Mouse (Mus musculus) midbrain, embryonic 12.5 days (tissue): ENCODE results near the gene Atad5. TPM values are rescaled to one million over a fixed set of nuclear protein-coding genes. Genes with fewer than 3 reads are reported as not detected.

Experiments
- ATAC-seq: fragments of 200-750 bp; cut with Nextera tagmentation; 2 replicates; pipeline ENCODE4 v1.8.0; 2017; ENCODE audit warnings: low read depth, moderate TSS enrichment, moderate library complexity; ENCODE audit not compliant: low FRiP score
- H3K27ac ChIP-seq: fragments of 300-500 bp; sonication (generic); replicated peaks from 2 replicates; pipeline ENCODE4 v1.5.1; 2016; ENCODE audit warnings: mild to moderate bottlenecking
- H3K27me3 ChIP-seq: fragments of 300-500 bp; sonication (generic); 2 replicates; pipeline ENCODE4 v1.6.1; 2016; ENCODE audit warnings: mild to moderate bottlenecking
- H3K36me3 ChIP-seq: fragments of 300-500 bp; sonication (generic); 2 replicates; pipeline ENCODE4 v1.6.1; 2016
- H3K4me1 ChIP-seq: fragments of 300-500 bp; sonication (generic); 2 replicates; pipeline ENCODE4 v1.6.1; 2016
- H3K4me2 ChIP-seq: fragments of 300-500 bp; sonication (generic); replicated peaks from 2 replicates; pipeline ENCODE4 v1.6.1; 2016; ENCODE audit warnings: mild to moderate bottlenecking, moderate library complexity
- H3K4me3 ChIP-seq: fragments of 300-500 bp; sonication (generic); 2 replicates; pipeline ENCODE4 v1.5.1; 2016; ENCODE audit warnings: mild to moderate bottlenecking
- H3K9ac ChIP-seq: fragments of 300-500 bp; sonication (generic); replicated peaks from 2 replicates; pipeline ENCODE4 v1.6.1; 2016; ENCODE audit warnings: mild to moderate bottlenecking, moderate library complexity
- H3K9me3 ChIP-seq: fragments of 300-500 bp; sonication (generic); 2 replicates; pipeline ENCODE4 v1.6.1; 2016; ENCODE audit warnings: mild to moderate bottlenecking
- WGBS: fragments of 180-500 bp; shearing (Covaris S2); methylation state at CpG from one replicate; pipeline ENCODE4 v1.1.7; 2016; 5-methylcytosine and 5-hydroxymethylcytosine counted together
- polyA plus RNA-seq: library from polyadenylated mRNA; unstranded; fragments of >200 nt; fragmentation: Nextera tagmentation; extraction: Ambion mirVana; gene quantifications from 2 replicates; pipeline ENCODE4 v1.2.1, GENCODE M21; 2016

Gene Atad5
- polyA plus RNA-seq, 1 experiment from 2014 or later: 13.8 TPM

DNA sequence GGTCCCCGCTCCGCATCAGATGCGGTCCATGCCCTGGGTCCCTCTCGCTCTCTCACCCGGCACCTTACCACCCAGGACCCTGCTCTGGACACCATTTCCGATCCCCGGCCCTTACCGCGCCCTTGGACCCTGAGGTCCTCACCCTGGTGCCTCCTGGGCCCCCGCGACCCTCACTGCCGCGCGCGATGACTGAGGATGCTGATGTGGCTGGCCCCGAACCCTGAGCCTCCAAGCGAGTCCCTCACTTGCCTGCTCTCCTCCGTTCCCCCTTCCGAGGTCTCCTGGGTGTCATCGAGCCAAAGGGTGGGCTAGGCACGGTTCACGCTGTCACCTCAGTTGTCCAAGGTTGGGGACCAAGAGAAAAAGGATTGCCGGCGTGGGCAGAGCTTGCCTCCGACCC is 65.3 kb downstream of the Atad5 start:
- ATAC-seq: no peak; the same call in 1 of the 2 replicates
- Histone ChIP-seq H3K36me3 (no peaks in the 10 kb centered on the region), H3K4me2 (peak overlapping the region; percentile 62), H3K4me3 (peak overlapping the region; percentile 43), H3K9ac (0 out of 2 replicates have a peak overlapping the region, but pooled peaks have one; percentile 53), H3K27ac (no peak overlapping the region), H3K9me3 (no peaks in the 10 kb centered on the region), H3K27me3 (peaks cover 48% of the 10 kb centered on the region), H3K4me1 (peaks cover 6% of the 10 kb centered on the region; the same call in 1 of the 2 replicates)
- 26% methylated on average over 25 of the region's 25 CpGs for WGBS

DNA sequence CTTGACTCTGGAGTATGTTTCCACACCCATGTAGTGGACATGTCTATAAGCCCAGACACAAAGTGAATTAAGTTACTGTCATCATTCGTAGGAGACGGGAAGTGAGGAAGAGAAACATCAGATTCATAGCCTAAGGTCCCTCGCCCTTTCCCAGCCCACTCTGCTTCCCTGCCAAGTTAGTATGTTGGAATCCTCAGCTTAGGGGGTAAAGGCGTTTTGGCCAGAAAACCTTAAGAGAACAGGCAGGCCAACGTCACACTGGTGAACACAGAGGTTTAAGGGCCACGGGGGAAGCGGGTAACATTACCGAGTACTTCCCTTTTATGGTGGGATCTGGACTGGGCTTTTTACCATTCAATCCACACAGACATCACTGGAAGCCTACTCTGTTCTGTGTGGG is 66.3 kb downstream of the Atad5 start:
- Histone ChIP-seq H3K27me3 (peaks cover 48% of the 10 kb centered on the region), H3K4me3 (no peak overlapping the region), H3K4me2 (no peak overlapping the region), H3K9ac (no peak overlapping the region), H3K36me3 (no peaks in the 10 kb centered on the region), H3K4me1 (peaks cover 6% of the 10 kb centered on the region; the same call in 1 of the 2 replicates), H3K27ac (no peak overlapping the region), H3K9me3 (no peaks in the 10 kb centered on the region)
- 90% methylated on average over 8 of the region's 8 CpGs for WGBS
- no peak for ATAC-seq

DNA sequence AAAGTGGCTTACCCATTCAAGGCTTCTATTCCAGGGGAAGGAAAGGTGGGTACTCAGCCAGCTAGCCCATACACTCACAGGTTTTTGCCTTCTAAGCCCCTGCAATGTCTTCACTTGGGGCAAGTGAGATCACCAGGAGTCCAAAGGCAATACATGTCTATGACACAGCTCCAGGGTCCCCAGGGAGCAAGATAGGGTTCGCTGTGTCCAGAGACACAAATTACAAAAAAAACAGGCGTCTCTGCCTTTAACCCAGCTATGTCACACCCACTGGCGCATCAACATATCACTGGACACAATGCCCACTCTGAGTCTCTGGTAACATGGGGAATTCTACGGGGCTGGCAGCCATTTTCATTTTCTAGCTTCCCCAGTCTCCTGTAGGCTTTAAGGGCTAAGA is 66.8 kb downstream of the Atad5 start:
- Histone ChIP-seq H3K9me3 (no peaks in the 10 kb centered on the region), H3K27me3 (peaks cover 48% of the 10 kb centered on the region), H3K4me2 (no peak overlapping the region), H3K27ac (no peak overlapping the region), H3K36me3 (no peaks in the 10 kb centered on the region), H3K9ac (no peak overlapping the region), H3K4me1 (peaks cover 6% of the 10 kb centered on the region; the same call in 1 of the 2 replicates), H3K4me3 (no peak overlapping the region)
- WGBS: 82% methylated on average over 4 of the region's 4 CpGs
- no peak for ATAC-seq

DNA sequence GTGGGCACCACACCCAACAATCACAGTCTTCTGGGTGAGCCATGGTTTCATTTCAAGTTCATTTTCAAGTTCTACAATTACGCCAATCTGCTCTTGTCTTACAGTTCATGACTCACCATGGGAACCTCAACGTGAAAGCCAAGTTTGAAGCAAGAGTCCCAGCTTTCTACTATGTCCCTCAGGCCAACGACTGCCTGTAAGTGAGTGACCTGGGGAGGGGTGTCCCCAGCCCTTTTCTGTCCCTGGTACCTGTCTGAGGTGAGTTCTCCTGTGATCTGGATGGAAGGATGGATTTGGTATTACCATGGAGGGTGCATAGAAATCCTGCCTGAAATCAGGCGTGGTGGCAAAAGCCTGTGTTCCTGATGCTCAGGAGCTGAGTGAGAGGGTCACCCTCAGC is 67.6 kb downstream of the Atad5 start:
- Histone ChIP-seq H3K4me2 (no peak overlapping the region), H3K27ac (no peak overlapping the region), H3K4me1 (peaks cover 6% of the 10 kb centered on the region; the same call in 1 of the 2 replicates), H3K9me3 (no peaks in the 10 kb centered on the region), H3K4me3 (no peak overlapping the region), H3K27me3 (peaks cover 44% of the 10 kb centered on the region), H3K9ac (no peak overlapping the region), H3K36me3 (no peaks in the 10 kb centered on the region)
- WGBS: 83% methylated on average over 4 of the region's 4 CpGs
- ATAC-seq: no peak

DNA sequence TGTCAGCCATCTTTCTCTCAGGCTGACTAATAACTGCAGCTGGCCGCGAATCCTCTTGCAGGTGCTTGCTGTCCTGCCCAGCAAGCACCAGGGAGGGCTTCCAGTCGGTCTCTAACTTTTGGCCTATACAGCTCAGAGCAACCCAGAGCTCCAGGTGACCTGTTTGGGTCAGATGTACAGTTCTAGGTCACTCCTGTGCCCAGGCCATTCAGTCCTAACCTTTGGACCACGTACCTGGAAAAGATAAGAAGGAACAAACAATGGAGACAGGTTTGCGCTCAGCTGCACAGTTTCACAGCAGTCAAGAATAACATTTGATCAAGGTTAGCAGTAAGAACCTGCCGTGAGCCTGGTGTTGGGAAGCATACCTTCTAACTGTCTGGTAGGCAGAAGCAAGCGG is 69.8 kb downstream of the Atad5 start:
- H3K9me3 ChIP-seq: no peaks in the 10 kb centered on the region
- ATAC-seq: no peak

DNA sequence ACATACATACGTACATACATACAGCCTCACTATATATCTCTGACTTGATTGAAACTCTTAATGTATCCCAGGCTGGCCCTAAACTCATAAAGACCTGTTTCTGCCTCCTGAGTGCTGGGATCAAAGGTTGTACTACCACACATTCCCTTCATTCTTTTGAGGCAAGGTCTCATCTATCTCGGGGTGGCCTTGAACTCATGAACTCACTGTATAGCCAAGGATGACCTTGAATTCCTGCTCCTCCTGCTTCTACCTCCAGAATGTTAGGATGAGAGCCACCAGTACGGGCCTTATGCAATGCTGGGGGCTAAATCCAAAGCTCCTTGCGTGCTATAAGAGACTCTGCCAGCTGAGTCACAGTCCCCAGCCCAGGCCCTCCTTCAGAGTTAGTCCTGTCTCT is 71.8 kb downstream of the Atad5 start:
- H3K4me3 ChIP-seq: no peak overlapping the region
- no peaks in the 10 kb centered on the region for H3K4me1 ChIP-seq
- H3K9ac ChIP-seq: no peak overlapping the region
- no peak for ATAC-seq
- no peak overlapping the region for H3K4me2 ChIP-seq
- H3K9me3 ChIP-seq: no peaks in the 10 kb centered on the region
- no peaks in the 10 kb centered on the region for H3K36me3 ChIP-seq
- no peak overlapping the region for H3K27ac ChIP-seq
- 83% methylated on average over 4 of the region's 4 CpGs for WGBS
- peaks cover 2% of the 10 kb centered on the region for H3K27me3 ChIP-seq

More for the DNA sequence above, 69.8 kb downstream of the Atad5 start:
- H3K4me2 ChIP-seq: no peak overlapping the region
- no peak overlapping the region for H3K27ac ChIP-seq
- no peaks in the 10 kb centered on the region for H3K36me3 ChIP-seq
- no peak overlapping the region for H3K4me3 ChIP-seq
- peaks cover 23% of the 10 kb centered on the region for H3K27me3 ChIP-seq
- H3K4me1 ChIP-seq: peaks cover 5% of the 10 kb centered on the region; the same call in 1 of the 2 replicates
- no peak overlapping the region for H3K9ac ChIP-seq
- 85% methylated on average over 7 of the region's 7 CpGs for WGBS

DNA sequence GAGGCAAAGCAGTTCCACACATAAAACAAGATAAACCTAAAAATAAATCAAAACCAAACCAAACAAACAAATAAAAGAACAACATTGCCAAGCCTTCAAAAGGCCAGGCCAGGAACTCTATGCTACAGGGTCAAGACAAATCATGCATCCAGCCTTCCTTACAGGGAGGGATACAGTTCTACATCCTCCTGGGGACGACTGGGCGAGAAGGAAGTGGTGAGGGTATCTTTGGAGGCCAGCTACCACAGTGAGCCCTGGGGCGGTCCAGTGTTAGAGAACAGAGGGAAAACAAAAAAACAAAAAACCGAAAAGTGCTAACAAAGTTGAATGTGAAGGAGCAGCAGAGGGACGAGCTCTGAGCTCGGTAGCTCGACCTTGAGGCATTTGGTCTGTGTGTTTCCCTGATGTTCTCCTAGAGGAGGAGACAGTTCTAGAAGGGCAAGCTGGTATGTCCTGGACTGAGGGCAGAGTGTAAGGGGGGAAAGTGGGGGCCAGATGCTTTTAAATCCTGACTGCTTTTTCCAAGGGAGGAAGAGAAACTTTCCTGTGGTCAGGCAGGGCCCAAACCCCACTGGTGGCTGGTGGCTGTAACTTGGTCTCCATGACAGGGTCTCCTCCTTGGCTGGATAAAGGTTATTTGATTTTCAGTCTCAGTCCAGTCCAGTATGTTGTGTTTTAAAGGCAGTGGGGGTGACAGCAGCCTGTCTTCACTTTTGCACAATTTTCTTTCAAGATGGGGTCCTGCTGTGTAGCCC is 74.3 kb downstream of the Atad5 start:
- no peaks in the 10 kb centered on the region for H3K4me1 ChIP-seq
- WGBS: 82% methylated on average over 7 of the region's 7 CpGs
- no peak for ATAC-seq
- H3K9me3 ChIP-seq: no peaks in the 10 kb centered on the region
- H3K27ac ChIP-seq: no peak overlapping the region
- no peaks in the 10 kb centered on the region for H3K36me3 ChIP-seq
- H3K27me3 ChIP-seq: no peaks in the 10 kb centered on the region
- H3K9ac ChIP-seq: no peak overlapping the region
- no peak overlapping the region for H3K4me2 ChIP-seq
- no peak overlapping the region for H3K4me3 ChIP-seq

DNA sequence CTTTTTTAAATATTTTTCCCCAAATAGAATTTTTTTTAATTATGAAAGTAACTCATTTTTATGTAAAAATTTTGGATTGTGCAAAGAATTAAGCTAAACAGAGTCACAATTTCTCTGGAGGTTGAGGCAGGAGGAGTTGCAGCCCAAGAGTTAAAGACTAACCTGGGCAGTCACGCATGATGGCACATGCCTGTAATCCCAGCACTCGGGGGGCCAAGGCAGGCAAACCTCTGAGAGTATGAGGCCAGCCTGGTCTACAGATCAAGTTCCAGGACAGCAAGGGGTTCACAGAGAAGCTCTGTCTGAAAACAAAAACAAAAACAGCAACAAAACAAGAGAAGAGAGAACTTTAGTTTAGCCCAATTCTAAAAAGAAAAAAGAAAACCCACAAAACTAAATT is 75.0 kb downstream of the Atad5 start:
- H3K9ac ChIP-seq: no peak overlapping the region
- no peaks in the 10 kb centered on the region for H3K36me3 ChIP-seq
- no peak overlapping the region for H3K27ac ChIP-seq
- H3K9me3 ChIP-seq: no peaks in the 10 kb centered on the region
- H3K4me1 ChIP-seq: no peaks in the 10 kb centered on the region
- no peak overlapping the region for H3K4me3 ChIP-seq
- no peaks in the 10 kb centered on the region for H3K27me3 ChIP-seq
- no peak overlapping the region for H3K4me2 ChIP-seq
- ATAC-seq: no peak
- WGBS: 37% methylated on average over 2 of the region's 2 CpGs

DNA sequence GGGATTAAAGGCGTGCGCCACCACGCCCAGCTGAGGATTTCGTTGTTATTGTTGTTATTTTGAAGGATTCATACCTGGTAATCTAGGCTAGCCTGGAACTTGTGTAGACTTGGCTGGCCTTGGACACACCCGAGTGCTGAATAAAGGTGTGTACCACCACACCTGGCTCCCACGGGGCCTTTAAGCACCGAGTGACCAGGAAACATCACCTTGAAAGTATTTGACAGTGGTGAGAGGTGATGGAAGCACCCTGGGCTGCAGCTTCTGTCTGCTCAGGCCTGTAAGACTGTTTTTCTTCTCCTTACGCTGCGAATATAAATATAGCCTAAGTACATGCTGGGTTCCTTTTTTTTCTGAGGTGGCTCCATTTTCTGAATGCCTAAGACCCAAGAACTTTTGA is 78.9 kb downstream of the Atad5 start:
- 92% methylated on average over 9 of the region's 9 CpGs for WGBS
- ATAC-seq: no peak
- Histone ChIP-seq H3K9ac (no peak overlapping the region), H3K4me1 (no peaks in the 10 kb centered on the region), H3K9me3 (no peaks in the 10 kb centered on the region), H3K36me3 (no peaks in the 10 kb centered on the region), H3K4me3 (no peak overlapping the region), H3K4me2 (no peak overlapping the region), H3K27ac (no peak overlapping the region), H3K27me3 (no peaks in the 10 kb centered on the region)

DNA sequence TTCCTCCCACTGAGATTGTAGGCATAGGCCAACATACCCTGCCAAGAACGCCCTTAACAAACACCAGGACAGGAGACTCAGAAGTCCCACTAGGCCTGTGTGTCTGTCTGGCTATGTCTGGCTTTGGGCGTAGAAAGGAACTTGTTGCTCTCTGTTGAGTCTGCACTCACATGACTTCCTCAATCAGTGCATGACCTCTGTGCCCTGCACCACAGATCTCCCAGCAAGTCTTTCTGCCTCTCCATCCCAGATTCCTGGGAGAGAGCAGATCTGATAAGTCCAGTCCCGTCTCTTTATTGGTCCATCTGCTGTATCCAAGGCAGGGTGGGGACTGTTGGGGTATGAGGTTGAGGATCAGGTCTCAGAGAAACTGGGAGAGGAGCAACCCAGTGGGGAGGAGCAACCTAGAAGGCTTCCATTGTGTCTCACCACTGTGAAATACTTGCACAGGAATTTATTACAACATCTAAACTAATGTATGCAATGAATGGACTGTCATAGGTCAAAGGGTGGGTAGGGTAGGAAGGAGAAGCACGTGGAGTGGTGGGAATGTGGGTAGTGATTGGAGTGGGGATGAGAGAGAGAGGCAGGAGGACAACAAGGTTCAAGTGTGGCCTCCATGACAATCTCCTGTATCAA is 79.5 kb downstream of the Atad5 start:
- Histone ChIP-seq H3K27ac (no peak overlapping the region), H3K4me2 (no peak overlapping the region), H3K27me3 (no peaks in the 10 kb centered on the region), H3K36me3 (no peaks in the 10 kb centered on the region), H3K4me1 (no peaks in the 10 kb centered on the region), H3K4me3 (no peak overlapping the region), H3K9ac (no peak overlapping the region), H3K9me3 (no peaks in the 10 kb centered on the region)
- 83% methylated on average over 4 of the region's 4 CpGs for WGBS
- ATAC-seq: no peak

DNA sequence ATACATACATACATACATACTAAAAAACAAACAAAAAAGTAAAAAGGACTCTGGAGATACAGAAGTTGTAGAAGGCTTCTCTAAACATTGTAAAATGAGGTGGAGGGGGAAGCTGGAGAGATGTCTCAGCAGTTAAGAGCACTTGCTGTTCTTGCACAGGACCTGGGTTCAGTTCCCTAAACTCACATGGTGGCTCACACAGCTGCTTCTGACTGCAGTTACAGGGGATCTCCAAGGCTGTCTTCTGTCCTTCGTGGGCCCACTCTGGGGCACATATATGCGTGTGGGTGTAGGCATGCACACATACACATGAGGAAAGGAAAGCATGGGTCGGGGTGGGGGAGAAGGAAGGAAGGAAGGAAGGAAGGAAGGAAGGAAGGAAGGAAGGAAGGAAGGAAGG is 80.4 kb downstream of the Atad5 start:
- H3K36me3 ChIP-seq: no peaks in the 10 kb centered on the region
- H3K4me1 ChIP-seq: no peaks in the 10 kb centered on the region
- H3K27me3 ChIP-seq: no peaks in the 10 kb centered on the region
- no peak for ATAC-seq
- H3K4me2 ChIP-seq: no peak overlapping the region
- no peak overlapping the region for H3K9ac ChIP-seq
- H3K27ac ChIP-seq: no peak overlapping the region
- H3K4me3 ChIP-seq: no peak overlapping the region
- H3K9me3 ChIP-seq: no peaks in the 10 kb centered on the region
- 92% methylated on average over 3 of the region's 3 CpGs for WGBS

DNA sequence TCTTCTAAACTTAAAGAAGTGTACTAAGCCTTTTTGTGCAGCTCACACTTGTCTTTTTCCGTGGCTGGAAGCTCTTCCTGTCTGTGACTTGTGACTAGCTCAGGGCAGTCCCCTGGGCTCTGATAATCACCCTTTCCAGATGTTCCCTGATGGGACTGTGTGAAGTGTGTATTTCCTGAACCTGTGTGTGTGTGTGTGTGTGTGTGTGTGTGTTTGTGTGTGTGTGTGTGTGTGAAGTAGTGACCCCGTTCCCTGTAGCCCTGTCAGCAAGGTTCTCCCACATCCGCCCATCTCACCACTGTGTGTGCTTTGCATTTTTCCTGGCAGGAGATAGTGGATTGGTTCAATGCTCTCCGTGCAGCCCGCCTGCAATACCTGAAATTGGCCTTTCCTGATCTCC is 81.2 kb downstream of the Atad5 start:
- no peak overlapping the region for H3K4me2 ChIP-seq
- no peaks in the 10 kb centered on the region for H3K27me3 ChIP-seq
- no peaks in the 10 kb centered on the region for H3K36me3 ChIP-seq
- ATAC-seq: no peak
- 77% methylated on average over 5 of the region's 5 CpGs for WGBS
- no peak overlapping the region for H3K27ac ChIP-seq
- H3K4me1 ChIP-seq: no peaks in the 10 kb centered on the region
- no peak overlapping the region for H3K9ac ChIP-seq
- H3K9me3 ChIP-seq: no peaks in the 10 kb centered on the region
- no peak overlapping the region for H3K4me3 ChIP-seq
